Mouse (Mus musculus) bone marrow, adult 2 months (tissue): ENCODE measurements around the gene Tub.

Experiments
- CTCF ChIP-seq: fragments of 200-500 bp; IDR thresholded peaks from 2 replicates; pipeline ENCODE4 v1.5.1; 2011; ENCODE audit warnings: low read length, control low read depth; ENCODE audit not compliant: control insufficient read depth, insufficient read depth
- POLR2A ChIP-seq: fragments of 200-500 bp; IDR thresholded peaks from 2 replicates; pipeline ENCODE4 v1.6.1; 2011; ENCODE audit warnings: low read depth, mild to moderate bottlenecking, control low read depth, low read length, borderline replicate concordance; ENCODE audit not compliant: control insufficient read depth

DNA sequence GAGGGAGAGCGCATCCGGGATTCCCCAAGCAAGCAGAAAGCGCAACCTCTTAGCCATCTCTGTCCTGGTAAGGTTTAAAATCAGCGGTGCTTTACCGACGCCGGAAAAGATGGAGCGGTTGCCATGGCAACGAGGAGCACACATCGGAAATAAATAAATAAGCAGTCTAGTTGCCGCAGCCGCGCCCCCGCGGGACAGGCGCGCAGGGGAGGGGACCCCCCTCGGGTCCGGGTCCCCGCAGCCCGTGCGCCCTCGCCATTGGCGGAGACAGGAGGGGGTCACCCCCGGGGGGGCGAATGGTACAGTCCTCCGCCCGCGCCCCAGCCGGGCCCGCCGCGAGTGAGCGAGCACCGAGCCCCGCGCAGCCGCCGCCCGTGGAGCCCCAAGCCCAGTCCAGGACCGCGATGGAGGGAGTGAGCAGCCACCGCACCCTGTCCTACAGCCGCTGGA, at the start of gene Tub:
- TF ChIP-seq POLR2A, result no peak
- TF ChIP-seq CTCF, result no peak
